Mouse (Mus musculus): ENCODE measurements around the gene Neb.

The Neb gene

DNA sequence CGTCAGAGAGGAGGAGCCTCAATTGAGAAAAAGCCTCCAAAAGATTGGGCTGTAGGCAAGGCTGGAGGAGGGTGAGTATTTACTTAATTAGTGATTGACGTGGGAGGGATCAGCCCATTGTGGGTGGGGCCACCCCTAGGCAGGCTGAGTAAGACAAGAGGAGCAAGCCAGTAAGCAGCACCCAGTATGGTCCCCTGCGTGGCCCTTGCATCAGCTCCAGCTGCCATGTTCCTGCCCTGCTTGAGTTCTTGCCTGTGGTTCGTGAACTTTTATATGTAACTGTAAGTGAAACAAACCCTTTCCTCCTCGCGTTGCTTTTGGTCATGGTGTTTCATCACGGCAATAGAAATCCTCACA is at the start of gene Neb:
Neb (minus strand) TSS at position 27 of the 357 bp plus-strand sequence.
- DNase-seq: peak; percentile 76

DNA sequence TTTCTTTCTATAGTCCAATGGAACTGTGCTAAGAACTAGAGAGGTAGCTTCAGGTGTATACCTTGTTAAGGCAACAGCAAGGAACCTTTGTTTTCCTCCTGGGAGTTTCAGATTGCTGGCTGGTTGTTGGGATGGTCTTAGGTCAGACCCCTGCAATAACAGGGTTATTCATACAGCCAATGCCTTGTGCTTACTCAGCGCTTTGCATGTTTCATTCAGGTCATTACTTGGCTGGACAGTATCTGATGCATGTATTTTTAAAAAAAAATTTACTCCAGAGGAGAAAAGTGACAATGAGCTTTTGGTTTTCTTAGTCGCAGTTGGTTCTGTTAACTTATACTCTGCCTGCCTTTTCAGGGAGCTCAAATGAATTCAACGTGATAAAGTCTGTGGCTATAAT is 49.1 kb upstream of the Neb start:
- no peak for DNase-seq

DNA sequence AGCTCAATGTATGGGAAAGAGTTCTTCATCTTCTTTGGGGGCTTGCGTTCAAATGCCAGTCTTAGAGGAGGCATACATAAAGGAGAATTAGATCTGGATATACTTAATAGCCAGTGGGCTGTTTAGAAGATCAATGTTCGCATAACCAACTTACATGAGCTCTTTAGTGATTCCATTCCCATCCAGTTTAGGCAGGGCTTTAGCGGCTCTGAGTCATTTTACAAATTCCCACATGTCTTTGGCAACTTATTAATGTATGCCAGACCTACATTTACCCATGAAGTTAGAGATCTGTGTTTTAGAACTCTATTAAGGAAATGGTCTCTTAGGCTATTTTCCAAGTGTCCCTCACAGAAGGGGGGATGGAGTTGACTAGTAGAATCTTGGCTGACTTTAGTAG is 47.8 kb upstream of the Neb start:
- no peak for DNase-seq

DNA sequence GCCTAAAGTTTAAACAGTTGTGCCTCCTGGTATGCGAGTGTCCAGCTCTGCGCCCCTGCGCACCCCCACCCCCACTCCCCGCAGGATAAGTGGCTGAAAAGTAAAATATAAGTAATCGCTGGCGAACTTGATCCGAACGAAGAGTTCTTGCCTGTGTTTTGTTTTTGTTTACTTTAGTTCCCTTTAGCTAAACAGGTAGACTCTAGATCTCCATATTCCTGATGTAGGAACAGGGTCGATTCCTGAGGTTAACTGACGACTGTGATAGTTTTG is 47.2 kb upstream of the Neb start:
- DNase-seq: peak; percentile 20

DNA sequence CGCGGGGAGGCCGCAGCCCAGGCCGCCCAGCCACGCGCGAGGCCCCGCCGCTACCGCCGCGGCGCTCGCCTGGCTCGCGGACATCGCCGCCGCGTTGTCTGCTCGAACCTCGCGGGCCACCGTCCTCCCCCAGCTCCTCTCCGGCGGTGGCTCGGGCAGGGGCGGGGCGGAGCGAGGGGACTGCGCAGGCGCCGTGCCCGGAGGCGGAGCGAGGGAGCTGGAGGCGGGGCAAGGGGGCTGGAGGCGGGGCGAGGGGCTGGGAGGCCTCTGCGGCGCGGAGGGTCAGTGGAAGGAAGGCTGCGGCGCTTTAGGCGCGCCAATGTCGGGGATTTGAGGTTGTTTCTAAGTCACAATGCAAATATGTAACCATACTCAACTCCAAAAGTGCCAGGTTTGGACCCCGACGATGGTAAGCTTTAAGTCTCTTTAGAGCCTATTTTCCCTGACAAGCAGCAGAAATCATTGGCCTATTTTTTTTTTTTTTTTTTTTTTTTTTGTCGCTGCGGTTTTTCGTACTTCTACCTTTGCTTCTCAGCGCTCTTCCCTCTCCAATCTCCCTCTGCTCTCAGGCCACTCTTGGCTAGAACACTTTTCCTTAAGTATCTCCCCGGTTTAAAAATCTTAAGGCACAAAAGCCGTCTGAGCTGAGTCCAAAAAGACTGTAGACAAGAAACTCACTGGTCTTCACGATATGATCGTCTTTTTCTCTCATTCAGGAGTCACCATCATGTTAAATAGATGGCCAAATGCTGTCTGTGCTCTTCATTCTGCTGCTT is 46.7 kb upstream of the Neb start, which contains the start of gene Arl5a:
Arl5a (minus strand) TSS at position 155 of the 776 bp plus-strand sequence.
- DNase-seq: peak; percentile 96

DNA sequence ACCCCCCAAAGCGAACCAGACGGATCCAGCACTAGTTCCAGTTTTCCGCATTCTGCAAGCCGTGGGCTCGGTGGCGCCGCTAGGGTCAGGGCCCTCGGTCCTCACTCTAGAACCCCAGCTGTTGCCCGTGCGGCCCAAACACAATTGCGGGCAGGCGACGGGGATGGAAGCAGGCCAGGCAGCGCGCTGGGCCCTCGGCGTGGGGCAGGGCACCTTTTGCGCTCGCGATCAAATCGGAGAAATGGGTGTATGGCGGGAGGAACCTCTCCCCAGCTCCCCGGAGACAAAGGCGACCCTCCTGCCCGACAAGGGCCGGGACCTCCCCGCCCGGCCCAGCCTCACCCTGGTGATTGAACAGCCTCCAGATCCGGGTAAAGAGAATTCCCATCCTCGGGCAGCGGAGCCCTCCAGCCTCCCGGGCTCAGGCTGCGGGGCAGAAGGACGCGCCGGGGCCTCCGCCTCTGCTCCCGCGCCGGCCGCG is 46.0 kb upstream of the Neb start:
- peak; percentile 74 for DNase-seq

DNA sequence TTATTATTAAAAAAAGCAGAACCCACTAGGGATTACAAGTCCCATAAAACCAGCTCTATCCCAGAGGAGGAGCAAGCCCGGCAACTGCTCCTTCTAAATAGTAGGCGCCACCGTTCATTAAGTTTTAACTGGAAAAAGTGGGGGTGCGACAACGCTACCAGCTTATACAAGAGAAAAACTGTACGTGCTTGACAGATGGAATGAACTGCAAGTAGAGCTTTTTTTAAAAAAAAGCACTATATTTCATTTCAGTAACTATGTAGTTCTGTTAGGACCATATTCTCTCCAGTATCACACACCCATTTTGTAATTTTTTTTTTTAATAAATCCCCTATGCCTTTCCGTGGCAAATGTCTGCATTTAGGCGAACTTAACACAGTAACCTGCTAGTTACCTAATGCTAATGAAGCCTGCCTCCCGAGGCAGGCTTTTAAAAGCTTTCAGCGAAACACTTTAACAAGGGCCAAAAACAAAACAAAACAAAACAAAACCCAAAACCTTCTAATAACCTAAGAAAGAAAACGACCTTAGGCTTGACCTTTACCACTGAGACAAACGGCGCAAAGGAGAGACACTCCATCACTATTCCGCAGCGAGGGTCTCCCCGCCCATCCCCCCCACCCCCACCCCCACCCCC is 45.5 kb upstream of the Neb start:
- peak; percentile 30 for DNase-seq

DNA sequence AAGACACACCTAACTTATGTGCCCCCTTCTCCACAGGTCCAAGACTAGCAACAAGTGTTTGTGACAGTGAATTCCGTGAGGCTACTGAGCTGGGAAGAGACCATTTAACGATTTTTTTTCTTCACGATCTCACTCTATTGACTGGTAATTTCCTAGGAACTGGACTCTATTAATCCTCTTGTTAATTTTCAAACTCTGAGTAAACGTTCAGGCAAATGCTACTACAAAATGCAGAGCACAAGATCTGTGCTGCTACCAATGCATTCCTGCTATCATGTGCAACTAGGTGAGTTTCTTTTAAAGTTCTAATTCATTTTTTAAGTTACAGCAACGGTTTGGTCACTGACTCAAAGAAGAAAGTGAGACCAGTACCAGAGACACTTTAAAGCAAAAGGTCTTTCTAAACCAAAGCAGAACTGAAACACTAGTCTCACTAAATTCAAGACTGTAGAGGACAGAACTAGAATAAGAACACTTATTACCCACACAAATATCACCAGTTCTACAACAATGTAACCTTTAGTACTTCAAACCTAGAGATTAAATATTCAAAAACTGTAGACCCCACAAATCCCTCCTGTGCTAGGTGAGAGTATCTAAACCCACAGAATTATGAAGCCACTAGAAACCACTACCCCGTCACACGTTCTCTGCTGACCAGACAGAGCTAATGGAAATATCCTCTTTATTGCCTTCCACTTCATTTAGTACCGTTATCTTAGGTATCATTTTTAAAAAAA is 44.8 kb upstream of the Neb start:
- DNase-seq: no peak

DNA sequence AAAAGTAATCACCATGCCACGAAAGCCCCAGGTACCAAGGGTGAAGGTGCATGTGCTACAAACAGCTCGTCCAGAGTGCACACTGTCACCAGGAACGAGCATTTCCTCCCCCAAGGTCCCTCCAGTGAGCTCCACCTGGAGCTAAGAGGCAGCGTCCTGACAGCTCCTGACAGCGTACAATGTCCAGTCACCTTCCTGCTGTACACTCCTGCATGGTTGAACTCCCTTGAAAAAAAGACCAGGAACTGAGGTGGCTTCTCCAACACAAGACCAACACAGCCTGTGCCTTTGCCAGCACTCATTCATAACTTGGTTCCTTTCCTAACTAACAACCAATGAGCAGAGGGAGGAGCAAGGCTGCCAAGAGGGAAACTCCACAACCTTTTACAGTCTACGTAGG is 42.9 kb upstream of the Neb start:
- DNase-seq: no peak

DNA sequence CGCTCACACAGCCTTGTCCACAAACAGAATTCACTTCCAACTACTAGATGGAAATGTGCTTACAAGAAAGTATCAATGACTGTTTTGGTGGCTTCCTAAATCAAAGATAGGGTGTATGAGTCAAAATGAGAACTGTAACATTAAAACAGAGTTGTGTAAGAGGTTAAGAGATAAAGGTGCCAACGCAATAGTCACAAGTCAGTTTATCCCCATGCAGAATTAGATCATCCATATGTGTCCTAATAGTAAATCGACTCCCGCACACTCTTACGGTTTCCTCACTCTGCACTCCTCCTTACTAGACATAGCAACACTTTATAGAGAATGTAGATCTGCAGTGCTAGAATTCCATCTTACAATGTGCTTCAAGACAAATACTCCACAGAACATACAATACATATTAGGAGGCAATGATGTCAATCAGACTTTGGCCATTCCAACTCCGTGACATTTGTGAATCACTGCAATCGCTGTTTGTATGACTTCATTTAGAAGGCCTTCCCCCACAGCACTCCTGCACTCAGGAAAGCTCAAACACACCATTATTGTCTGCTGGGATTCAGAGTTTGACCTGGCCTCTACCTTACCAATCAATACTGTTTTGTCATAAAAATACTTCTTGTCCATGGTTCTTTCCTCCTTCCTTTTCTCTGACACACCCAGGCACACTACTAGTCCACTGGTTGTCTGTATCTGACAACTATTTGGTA is 41.9 kb upstream of the Neb start:
- no peak for DNase-seq

DNA sequence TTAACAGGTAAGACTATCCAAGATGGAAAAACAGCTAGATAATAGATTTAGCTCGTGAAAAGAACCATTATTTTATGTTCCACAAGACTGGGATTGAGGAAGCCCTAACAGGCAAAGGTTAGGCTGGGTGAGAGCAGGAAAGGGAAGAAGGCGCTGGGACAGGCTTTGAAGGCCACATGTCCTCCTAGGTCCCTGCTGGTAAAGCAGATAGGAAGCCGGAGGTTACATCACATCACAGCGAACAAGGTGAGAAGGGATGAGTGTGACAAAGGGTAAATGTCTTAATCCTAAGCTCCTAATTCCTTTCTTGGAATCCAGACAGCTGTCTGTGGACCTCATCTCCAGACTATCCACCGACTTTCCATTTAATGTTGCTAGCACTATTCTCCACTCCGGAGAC is 41.0 kb upstream of the Neb start:
- DNase-seq: no peak

DNA sequence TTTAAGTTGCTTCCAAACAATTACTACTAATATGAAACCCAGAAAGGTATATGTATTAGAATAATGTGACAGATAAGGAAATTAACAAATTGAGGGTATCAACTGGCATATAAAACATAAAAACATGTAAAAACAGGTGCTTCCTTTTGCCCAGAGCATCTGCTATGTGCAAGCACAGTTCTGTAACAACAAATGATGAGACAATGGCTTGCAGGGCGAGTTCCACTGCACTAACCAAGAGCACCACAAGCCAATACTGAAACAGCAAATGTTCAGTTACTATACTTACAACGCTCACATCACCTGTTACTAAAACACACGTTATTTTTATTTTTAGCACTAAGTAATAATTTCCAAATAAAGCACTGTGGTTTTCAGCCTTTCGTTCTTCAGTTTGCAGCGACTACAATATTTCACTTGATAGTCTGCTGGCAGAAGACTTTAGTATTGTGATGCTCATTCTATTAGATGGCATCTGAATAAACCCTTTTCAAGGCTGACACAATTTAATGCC is 34.3 kb upstream of the Neb start:
- no peak for DNase-seq

DNA sequence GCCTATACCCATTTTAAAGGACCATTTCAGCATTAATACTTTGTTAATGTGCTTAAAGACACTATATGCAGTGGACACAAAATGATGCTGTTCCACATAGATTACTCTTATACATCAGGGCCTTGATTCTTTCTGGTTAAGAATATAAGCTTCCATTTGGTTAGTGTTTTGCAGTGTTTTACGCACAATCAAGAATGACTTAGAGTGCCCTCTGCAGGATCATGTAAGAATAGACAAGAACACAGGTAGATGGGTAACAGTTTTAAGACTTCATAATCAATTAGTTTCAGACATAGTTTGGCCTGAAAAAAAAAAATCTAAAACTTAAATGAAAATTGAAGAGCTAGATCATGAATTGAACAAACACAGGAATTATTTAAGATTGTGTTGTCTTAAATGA is 28.2 kb upstream of the Neb start:
- DNase-seq: no peak

DNA sequence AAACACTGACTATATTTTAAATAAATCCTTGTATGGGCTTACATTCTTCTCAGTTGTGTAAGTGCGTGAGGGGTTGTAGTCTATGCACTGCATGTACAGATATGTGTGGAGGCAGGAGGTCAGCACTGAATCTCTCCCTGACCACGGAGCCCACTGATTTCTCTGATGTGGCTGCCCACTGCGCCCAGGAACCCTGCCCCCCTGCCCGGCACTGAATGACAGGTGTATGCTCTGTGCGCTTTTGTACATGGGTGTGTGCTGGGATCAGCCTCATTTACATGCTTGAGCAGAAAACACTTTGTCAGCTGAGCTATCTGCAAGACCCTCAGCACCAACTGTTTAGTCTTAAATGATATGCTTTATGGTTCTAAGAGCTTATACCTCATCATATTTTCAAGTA is 27.0 kb upstream of the Neb start:
- no peak for DNase-seq

DNA sequence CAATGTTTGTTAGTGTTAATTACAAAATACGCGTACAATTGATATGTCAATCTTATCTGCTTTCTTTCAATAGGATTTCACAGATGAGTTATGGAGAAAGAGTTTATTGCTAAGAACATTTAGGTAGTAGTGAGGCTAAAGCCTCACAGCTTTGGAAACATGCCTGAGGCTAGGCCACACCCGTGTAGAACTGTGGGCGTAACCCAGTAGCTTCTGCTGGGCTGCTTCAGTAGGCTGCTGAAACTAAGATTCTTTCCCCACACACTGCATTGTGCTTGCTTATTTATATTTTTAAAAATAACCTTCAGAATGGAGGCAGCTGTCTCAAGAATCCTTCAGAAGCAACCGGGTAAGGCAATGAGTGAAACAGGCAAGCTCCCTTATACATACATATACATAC is 16.3 kb upstream of the Neb start:
- no peak for DNase-seq

DNA sequence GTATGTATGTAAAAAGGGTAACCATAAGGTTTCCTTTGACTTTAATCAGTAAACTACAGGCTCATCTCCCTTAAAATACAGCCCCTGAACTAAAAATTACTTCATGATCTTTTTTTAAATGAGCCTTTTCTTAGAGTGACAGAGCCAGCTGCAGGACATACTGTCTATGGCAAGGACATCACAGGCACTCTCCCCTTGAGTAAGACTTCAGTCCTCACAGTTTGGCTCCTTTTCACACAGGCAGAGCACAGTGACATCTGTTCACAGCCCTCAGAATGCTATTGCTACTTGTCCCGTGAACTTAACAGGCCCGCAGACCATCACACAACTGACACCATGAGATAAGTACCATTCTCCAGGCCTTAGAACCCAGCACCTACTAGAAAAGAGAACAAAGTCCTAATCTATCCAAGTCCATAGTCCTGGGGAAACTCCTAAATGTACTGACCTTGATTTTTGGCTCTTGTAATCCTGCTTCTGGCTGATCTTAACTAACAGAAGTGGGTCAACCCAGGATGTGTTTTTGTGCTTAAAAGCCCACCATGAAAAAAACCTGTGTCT is 12.2 kb upstream of the Neb start:
- DNase-seq: no peak

DNA sequence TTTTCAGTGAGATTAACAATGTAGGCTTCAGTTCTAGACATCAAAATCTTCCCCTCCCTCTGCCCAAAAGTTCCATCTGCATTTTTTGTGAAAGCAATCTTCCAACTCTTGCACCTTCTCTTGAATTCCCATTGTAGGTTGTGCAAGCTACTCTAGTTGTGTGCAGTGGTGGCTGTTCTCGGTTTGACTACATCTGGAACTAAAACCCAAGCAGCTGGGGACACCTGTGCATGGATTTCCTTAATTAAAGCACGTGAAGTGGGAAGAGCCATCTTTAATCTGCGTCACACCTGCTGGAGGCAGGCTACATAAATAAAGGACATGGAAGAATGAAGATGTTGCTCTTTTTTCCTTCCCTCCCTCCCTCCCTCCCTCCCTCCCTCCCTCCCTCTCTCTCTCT is 11.7 kb upstream of the Neb start:
- no peak for DNase-seq

DNA sequence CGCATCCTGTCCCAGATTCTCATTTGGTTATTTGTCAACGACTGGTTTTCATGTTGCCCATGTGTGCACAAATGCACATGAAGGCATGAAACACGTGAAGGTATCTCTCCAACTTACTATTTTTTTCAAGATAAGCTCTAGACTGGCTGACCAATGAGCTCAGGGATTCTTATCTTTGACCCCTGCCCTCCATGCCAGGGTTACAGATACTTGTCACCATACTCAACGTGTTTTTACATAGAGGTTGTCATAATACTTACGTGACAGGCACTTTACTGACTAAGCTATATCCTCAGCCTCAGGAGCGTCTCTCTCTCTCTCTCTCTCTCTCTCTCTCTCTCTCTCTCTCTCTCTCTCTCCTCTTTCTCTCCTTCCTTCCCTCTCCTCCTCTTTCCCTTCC is 8.2 kb upstream of the Neb start:
- no peak for DNase-seq

DNA sequence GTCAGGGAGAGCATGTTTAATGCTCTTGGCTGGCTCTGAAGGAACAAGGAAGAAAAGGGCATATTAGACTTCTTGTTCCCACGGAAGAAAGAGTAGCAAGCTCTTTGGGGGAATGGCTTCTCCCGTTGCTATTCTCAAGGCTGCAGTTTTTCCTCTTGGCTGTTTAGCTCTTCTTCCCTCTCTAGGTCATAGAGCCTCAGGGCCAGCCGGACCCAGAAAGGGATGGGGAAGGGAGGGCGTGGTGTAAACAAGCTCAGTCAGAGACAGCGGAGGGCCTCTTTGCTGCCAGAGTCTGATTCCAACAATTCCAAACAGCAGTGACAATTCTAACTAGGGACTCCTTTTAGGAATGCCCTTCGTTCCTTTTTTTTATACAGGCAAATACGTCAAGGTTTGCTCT is 7.8 kb upstream of the Neb start:
- DNase-seq: no peak

DNA sequence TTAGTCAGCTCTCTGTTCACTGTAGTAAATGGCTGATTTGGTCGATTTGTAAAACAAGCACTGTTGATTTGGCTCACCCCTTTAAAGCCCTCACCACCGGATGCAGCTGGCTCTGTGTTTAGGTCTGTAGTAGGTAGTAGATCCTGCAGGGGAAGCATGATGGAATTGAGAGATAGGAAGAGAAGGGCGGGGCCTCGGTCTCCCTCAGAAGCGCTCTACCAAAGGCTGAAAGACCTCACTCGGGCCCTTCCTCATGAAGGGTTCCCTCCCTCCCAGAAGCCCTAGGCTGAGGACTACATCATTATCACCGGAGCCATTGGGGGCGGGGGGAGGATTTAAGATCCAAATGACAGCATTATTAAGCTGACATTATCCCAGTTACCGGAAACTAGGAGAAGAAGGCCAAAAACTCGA is 581 bp upstream of the Neb start:
- DNase-seq: peak; percentile 51

DNA sequence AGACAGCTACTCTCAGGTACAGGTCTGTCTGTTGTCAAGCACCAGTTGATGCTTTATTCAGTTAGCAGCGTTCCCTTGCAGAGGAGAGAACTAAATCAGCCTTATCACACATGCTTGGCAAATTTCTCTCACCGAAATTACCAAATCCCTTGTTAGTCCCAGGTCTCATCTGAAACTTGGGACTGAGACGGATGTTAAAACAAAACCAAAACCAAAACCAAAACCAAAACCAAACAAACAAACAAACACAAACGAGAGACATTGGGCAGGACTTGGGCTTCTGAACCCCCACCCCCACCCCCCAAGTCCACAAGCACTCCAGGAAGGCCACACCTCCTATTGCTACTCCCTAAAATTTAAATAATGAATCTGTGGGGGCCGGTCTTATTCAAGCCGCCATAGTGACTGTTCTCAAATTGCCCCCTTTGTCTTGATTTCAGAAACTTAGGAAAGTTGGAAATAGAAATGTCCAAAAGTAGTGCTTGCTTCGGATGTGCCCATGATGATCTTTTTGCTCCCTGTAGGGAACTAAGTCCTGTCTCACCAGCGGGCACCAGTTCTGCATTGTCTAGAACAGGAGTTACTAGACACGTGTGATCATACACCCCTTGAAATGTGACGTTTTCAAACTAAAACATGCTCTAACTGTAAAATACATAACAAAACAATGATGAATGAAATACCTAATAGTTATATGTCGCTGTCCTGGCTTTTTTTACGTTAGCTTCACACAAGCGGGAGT is 397 bp downstream of the Neb start:
- no peak for DNase-seq

DNA sequence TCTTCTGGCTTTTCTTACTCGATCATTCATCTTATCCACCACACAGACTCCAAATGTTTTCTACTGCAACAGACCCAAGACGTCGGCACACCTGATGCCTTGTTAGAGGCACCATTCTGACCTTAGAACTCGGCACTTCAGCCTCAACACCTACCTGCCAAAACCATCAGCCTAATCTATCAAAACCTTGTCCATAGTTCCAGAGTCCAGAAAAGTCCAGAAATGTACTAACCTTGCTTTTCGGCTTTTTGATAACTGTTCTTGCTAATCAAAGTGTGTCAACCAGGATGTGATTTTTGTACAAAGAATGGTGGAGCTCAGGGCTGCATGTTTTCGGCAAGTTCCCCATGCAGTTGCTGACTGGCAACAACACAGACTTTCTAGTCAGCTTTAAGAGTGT is 3.6 kb downstream of the Neb start:
- DNase-seq: no peak
